Mouse (Mus musculus): Measurements from ENCODE around the gene Rhbdd1. TPM values are rescaled to one million over a fixed set of nuclear protein-coding genes. Genes with fewer than 3 reads are reported as not detected.

The Rhbdd1 gene
- polyA plus RNA-seq, 1 experiment from 2014 or later, result 6.6 TPM

DNA sequence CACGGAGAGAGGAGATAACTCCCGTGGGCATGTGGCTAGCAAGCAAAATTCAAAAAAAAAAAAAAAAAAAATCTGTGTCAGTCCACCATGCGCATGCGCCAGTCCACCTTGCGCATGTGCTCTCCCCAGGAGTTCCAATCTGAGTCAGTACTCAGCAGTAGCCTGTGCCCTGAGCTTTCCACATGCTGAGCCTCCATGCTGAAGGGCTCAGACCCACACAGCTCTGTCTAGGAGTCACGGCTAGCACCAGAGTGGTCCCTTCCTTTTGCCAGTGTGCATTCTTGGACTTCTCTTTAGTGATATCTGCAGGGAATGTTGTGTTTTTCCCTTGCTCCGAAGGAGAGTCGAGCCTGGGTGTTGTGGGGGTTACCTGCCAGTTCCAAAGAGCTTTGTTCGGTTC, 93.0 kb downstream of the Rhbdd1 start:
- Histone ChIP-seq H3K4me1 (ENCODE audit: control insufficient read depth, insufficient read depth, low read length) (no peaks in the 10 kb centered on the region), H3K27me3 (ENCODE audit: control insufficient read depth, insufficient read depth, low read length) (no peaks in the 10 kb centered on the region), H3K36me3 (ENCODE audit: control insufficient read depth, insufficient read depth, low read length) (no peaks in the 10 kb centered on the region), H3K9me3 (ENCODE audit: control insufficient read depth, low read depth, low read length) (no peaks in the 10 kb centered on the region), H3K4me2 (replicated peaks; ENCODE audit: low read depth, low read length) (no peak overlapping the region), H3K4me3 (ENCODE audit: low read depth, low read length) (no peak overlapping the region), H3K27ac (ENCODE audit: low read length) (no peak overlapping the region), H3K9ac (replicated peaks; ENCODE audit: low read depth, low read length) (no peak overlapping the region)
- no peak for ATAC-seq (ENCODE audit: insufficient number of reproducible peaks, insufficient read depth, low FRiP score, low read depth)
- 93% methylated on average over 9 of the region's 9 CpGs for WGBS

DNA sequence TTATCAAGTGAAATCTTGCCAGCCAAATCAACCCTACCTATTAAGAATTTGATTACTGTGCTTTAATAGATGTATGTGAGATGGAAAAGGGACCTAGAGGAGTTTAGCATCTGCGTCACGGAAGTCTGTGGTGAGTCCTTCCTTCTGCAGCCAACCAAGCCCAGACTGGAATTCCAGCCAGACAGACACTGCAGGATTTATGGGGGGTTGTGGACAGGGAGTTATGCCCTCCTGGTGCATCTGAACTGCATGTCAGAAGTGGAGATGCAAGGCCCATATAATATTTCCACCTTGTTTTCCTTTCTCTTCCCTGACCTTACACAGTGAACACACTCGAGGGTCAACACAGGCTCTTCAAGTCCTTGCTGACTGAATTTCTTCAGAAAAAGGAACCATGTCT, 94.3 kb downstream of the Rhbdd1 start:
- 74% methylated on average over 3 of the region's 3 CpGs for WGBS
- no peaks in the 10 kb centered on the region for H3K4me1 ChIP-seq (ENCODE audit: control insufficient read depth, insufficient read depth, low read length)
- no peak overlapping the region for H3K4me3 ChIP-seq (ENCODE audit: low read depth, low read length)
- H3K9ac ChIP-seq (replicated peaks; ENCODE audit: low read depth, low read length), result no peak overlapping the region
- no peak overlapping the region for H3K27ac ChIP-seq (ENCODE audit: low read length)
- H3K36me3 ChIP-seq (ENCODE audit: control insufficient read depth, insufficient read depth, low read length), result no peaks in the 10 kb centered on the region
- H3K9me3 ChIP-seq (ENCODE audit: control insufficient read depth, low read depth, low read length), result no peaks in the 10 kb centered on the region
- no peaks in the 10 kb centered on the region for H3K27me3 ChIP-seq (ENCODE audit: control insufficient read depth, insufficient read depth, low read length)
- H3K4me2 ChIP-seq (replicated peaks; ENCODE audit: low read depth, low read length), result no peak overlapping the region
- ATAC-seq (ENCODE audit: insufficient number of reproducible peaks, insufficient read depth, low FRiP score, low read depth), result no peak

GRCm38 (mm10) chr1:82411521-82411920, 95.3 kb downstream of the Rhbdd1 start:
- WGBS, result 62% methylated on average over 5 of the region's 5 CpGs
- Histone ChIP-seq H3K27ac (ENCODE audit: low read length) (no peak overlapping the region), H3K36me3 (ENCODE audit: control insufficient read depth, insufficient read depth, low read length) (no peaks in the 10 kb centered on the region), H3K9ac (replicated peaks; ENCODE audit: low read depth, low read length) (no peak overlapping the region), H3K27me3 (ENCODE audit: control insufficient read depth, insufficient read depth, low read length) (no peaks in the 10 kb centered on the region), H3K4me1 (ENCODE audit: control insufficient read depth, insufficient read depth, low read length) (no peaks in the 10 kb centered on the region), H3K4me2 (replicated peaks; ENCODE audit: low read depth, low read length) (no peak overlapping the region), H3K4me3 (ENCODE audit: low read depth, low read length) (no peak overlapping the region), H3K9me3 (ENCODE audit: control insufficient read depth, low read depth, low read length) (no peaks in the 10 kb centered on the region)
- no peak for ATAC-seq (ENCODE audit: insufficient number of reproducible peaks, insufficient read depth, low FRiP score, low read depth)

DNA sequence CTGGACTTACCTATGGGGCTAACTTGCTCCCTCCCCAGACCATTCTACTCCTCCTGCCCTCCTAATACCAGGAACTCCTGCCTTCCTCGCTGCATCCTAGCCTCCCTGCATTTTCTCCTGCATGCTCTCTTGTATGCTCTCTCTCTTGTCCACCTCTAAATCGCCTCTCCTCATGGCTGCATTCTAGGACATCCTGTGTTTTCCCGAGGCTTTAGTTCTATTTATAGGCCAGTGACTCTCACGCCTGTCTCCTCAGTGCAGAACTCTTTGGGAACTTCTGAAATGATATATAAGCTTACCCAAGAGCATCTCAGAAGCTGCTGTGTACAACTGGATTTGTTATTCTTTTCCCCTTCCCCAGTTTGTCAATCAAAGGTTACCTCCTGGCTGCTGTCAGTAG, 95.8 kb downstream of the Rhbdd1 start:
- no peaks in the 10 kb centered on the region for H3K36me3 ChIP-seq (ENCODE audit: control insufficient read depth, insufficient read depth, low read length)
- 47% methylated on average over 4 of the region's 4 CpGs for WGBS
- no peak overlapping the region for H3K27ac ChIP-seq (ENCODE audit: low read length)
- no peak overlapping the region for H3K4me3 ChIP-seq (ENCODE audit: low read depth, low read length)
- no peaks in the 10 kb centered on the region for H3K4me1 ChIP-seq (ENCODE audit: control insufficient read depth, insufficient read depth, low read length)
- H3K27me3 ChIP-seq (ENCODE audit: control insufficient read depth, insufficient read depth, low read length), result no peaks in the 10 kb centered on the region
- ATAC-seq (ENCODE audit: insufficient number of reproducible peaks, insufficient read depth, low FRiP score, low read depth), result no peak
- no peak overlapping the region for H3K9ac ChIP-seq (replicated peaks; ENCODE audit: low read depth, low read length)
- no peak overlapping the region for H3K4me2 ChIP-seq (replicated peaks; ENCODE audit: low read depth, low read length)
- no peaks in the 10 kb centered on the region for H3K9me3 ChIP-seq (ENCODE audit: control insufficient read depth, low read depth, low read length)

- no peaks in the 10 kb centered on the region for H3K9me3 ChIP-seq (ENCODE audit: control insufficient read depth, low read depth, low read length)
- no peaks in the 10 kb centered on the region for H3K36me3 ChIP-seq (ENCODE audit: control insufficient read depth, insufficient read depth, low read length)
- no peak overlapping the region for H3K4me3 ChIP-seq (ENCODE audit: low read depth, low read length)
- 61% methylated on average over 3 of the region's 3 CpGs for WGBS
- H3K4me2 ChIP-seq (replicated peaks; ENCODE audit: low read depth, low read length), result no peak overlapping the region
- H3K27me3 ChIP-seq (ENCODE audit: control insufficient read depth, insufficient read depth, low read length), result no peaks in the 10 kb centered on the region
- ATAC-seq (ENCODE audit: insufficient number of reproducible peaks, insufficient read depth, low FRiP score, low read depth), result no peak
- H3K27ac ChIP-seq (ENCODE audit: low read length), result no peak overlapping the region
- H3K9ac ChIP-seq (replicated peaks; ENCODE audit: low read depth, low read length), result no peak overlapping the region
- H3K4me1 ChIP-seq (ENCODE audit: control insufficient read depth, insufficient read depth, low read length), result no peaks in the 10 kb centered on the region
These were observed 98.3 kb downstream of the Rhbdd1 start for GRCm38 (mm10) chr1:82414434-82415045.

DNA sequence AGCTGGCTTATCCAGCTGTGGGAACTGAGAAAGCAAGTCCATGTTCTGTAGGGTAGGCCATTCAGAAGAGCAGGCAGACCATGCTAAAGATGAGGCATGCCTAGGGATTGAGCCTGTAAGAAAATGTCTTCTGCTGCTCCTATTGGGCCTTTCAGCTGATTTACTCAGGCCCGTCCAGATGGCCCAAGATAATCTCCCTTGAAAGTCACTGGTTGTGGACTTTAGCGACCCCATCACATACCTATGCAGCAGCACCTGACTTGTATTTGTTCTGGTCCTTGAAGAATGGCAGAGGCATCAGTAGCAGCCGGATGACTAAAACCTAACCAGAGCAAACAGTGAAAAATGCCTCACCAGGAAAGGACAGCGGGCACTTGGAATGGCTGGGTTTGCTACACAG, 99.4 kb downstream of the Rhbdd1 start:
- no peak for ATAC-seq (ENCODE audit: insufficient number of reproducible peaks, insufficient read depth, low FRiP score, low read depth)
- Histone ChIP-seq H3K27me3 (ENCODE audit: control insufficient read depth, insufficient read depth, low read length) (no peaks in the 10 kb centered on the region), H3K9ac (replicated peaks; ENCODE audit: low read depth, low read length) (no peak overlapping the region), H3K9me3 (ENCODE audit: control insufficient read depth, low read depth, low read length) (no peaks in the 10 kb centered on the region), H3K27ac (ENCODE audit: low read length) (no peak overlapping the region), H3K4me2 (replicated peaks; ENCODE audit: low read depth, low read length) (no peak overlapping the region), H3K36me3 (ENCODE audit: control insufficient read depth, insufficient read depth, low read length) (no peaks in the 10 kb centered on the region), H3K4me1 (ENCODE audit: control insufficient read depth, insufficient read depth, low read length) (no peaks in the 10 kb centered on the region), H3K4me3 (ENCODE audit: low read depth, low read length) (no peak overlapping the region)
- WGBS, result 72% methylated on average over 4 of the region's 4 CpGs

DNA sequence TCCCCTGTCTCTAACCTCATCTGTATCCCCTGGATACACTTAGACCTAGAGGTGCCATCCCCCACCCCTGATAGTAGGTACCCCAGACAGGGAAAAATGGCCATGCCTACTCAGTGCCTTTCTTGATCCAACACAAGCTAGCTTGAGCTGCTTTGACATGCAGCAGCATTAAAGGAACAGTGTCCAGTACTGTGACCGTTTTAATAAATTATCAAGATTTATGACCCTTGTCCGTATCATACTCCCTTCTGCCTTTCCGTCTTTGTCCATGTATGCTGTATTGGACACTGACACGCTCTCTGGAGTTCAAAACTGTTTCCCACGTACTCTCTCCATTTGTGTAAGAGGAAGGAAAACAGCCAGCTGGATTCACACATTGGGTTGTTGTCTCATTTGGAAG, 111.5 kb downstream of the Rhbdd1 start:
- ATAC-seq (ENCODE audit: insufficient number of reproducible peaks, insufficient read depth, low FRiP score, low read depth), result no peak
- no peaks in the 10 kb centered on the region for H3K27me3 ChIP-seq (ENCODE audit: control insufficient read depth, insufficient read depth, low read length)

DNA sequence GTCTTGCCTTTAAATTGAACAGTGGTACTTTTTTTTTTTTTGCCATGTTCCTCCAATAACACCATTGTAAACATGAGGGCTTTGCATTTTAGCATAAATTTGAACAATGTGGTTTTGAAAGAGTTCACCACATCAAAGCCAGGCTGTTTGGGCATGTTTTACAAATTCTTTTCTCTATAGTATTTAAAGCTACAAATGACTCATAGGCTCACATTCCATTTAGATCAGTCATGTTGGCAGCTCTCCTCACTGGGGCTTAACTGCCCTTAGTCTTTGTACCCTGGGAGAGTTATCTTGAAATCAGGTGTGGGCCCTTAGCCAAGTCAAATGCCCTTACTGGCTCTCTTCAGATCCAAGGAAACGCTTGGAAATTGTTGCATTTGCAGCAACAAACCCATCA, 112.8 kb downstream of the Rhbdd1 start:
- Histone ChIP-seq H3K27ac (ENCODE audit: low read length) (no peak overlapping the region), H3K9ac (replicated peaks; ENCODE audit: low read depth, low read length) (no peak overlapping the region), H3K36me3 (ENCODE audit: control insufficient read depth, insufficient read depth, low read length) (no peaks in the 10 kb centered on the region), H3K4me3 (ENCODE audit: low read depth, low read length) (no peak overlapping the region), H3K4me2 (replicated peaks; ENCODE audit: low read depth, low read length) (no peak overlapping the region), H3K27me3 (ENCODE audit: control insufficient read depth, insufficient read depth, low read length) (no peaks in the 10 kb centered on the region), H3K4me1 (ENCODE audit: control insufficient read depth, insufficient read depth, low read length) (no peaks in the 10 kb centered on the region), H3K9me3 (ENCODE audit: control insufficient read depth, low read depth, low read length) (no peaks in the 10 kb centered on the region)
- 18% methylated on average over 1 of the region's 1 CpGs for whole genome bisulfite sequencing
- peak; percentile 81 for ATAC-seq (ENCODE audit: insufficient number of reproducible peaks, insufficient read depth, low FRiP score, low read depth)

More for the DNA sequence above, 111.5 kb downstream of the Rhbdd1 start:
- Histone ChIP-seq H3K4me1 (ENCODE audit: control insufficient read depth, insufficient read depth, low read length) (no peaks in the 10 kb centered on the region), H3K36me3 (ENCODE audit: control insufficient read depth, insufficient read depth, low read length) (no peaks in the 10 kb centered on the region), H3K4me2 (replicated peaks; ENCODE audit: low read depth, low read length) (no peak overlapping the region), H3K27ac (ENCODE audit: low read length) (no peak overlapping the region), H3K9me3 (ENCODE audit: control insufficient read depth, low read depth, low read length) (no peaks in the 10 kb centered on the region), H3K4me3 (ENCODE audit: low read depth, low read length) (no peak overlapping the region), H3K9ac (replicated peaks; ENCODE audit: low read depth, low read length) (no peak overlapping the region)
- 83% methylated on average over 5 of the region's 5 CpGs for WGBS

Measured in stomach, embryonic 14.5 days (tissue).